Mouse (Mus musculus): ENCODE data around the gene Sptbn4. TPM values are rescaled to one million over a fixed set of nuclear protein-coding genes. Genes with fewer than 3 reads are reported as not detected.

Sptbn4 gene
- total and polyA plus RNA-seq, 2 experiments from 2014 or later, result 4.0 to 27.1 TPM

GRCm38 (mm10) chr7:27448421-27449206 lies 1.1 kb upstream of the Sptbn4 start:
- Histone ChIP-seq H3K27me3 (ENCODE audit: insufficient read depth, low read length) (no peaks in the 10 kb centered on the region), H3K36me3 (ENCODE audit: insufficient read depth, low read length) (no peaks in the 10 kb centered on the region), H3K27ac (ENCODE audit: low read depth, low read length) (no peak overlapping the region), H3K9me3 (ENCODE audit: low read length) (no peaks in the 10 kb centered on the region), H3K9ac (replicated peaks; ENCODE audit: low read length, poor library complexity, severe bottlenecking) (no peak overlapping the region), H3K4me1 (ENCODE audit: insufficient read depth, low read length) (no peaks in the 10 kb centered on the region), H3K4me3 (ENCODE audit: low read depth, low read length) (peak overlapping the region; percentile 67), H3K4me2 (ENCODE audit: low read depth, low read length, poor library complexity, severe bottlenecking) (peak overlapping the region; percentile 79)
- 60% methylated on average over 15 of the region's 15 CpGs for WGBS
- ATAC-seq (ENCODE audit: low FRiP score) (no peak), DNase-seq (ENCODE audit: low spot score) (no peak)
- TF ChIP-seq CTCF (IDR thresholded peaks at IDR 0.05), result no peak

- Histone ChIP-seq H3K36me3 (ENCODE audit: insufficient read depth, low read length) (no peaks in the 10 kb centered on the region), H3K4me2 (ENCODE audit: low read depth, low read length, poor library complexity, severe bottlenecking) (peak overlapping the region; percentile 79), H3K9ac (replicated peaks; ENCODE audit: low read length, poor library complexity, severe bottlenecking) (peak overlapping the region; percentile 85), H3K9me3 (ENCODE audit: low read length) (no peaks in the 10 kb centered on the region), H3K27me3 (ENCODE audit: insufficient read depth, low read length) (no peaks in the 10 kb centered on the region), H3K4me3 (ENCODE audit: low read depth, low read length) (peak overlapping the region; percentile 67), H3K27ac (ENCODE audit: low read depth, low read length) (peak overlapping the region; percentile 85), H3K4me1 (ENCODE audit: insufficient read depth, low read length) (no peaks in the 10 kb centered on the region)
- no peak for TF ChIP-seq CTCF (IDR thresholded peaks at IDR 0.05)
- peak; percentile 78 for ATAC-seq (ENCODE audit: low FRiP score)
- peak; percentile 77 for DNase-seq (ENCODE audit: low spot score)
- 17% methylated on average over 20 of the region's 53 CpGs for WGBS
Measured at GRCm38 (mm10) chr7:27446521-27447418, 716 bp downstream of the Sptbn4 start.

- H3K9ac ChIP-seq (replicated peaks; ENCODE audit: low read length, poor library complexity, severe bottlenecking), result peak overlapping the region; percentile 85
- H3K36me3 ChIP-seq (ENCODE audit: insufficient read depth, low read length), result no peaks in the 10 kb centered on the region
- DNase-seq (ENCODE audit: low spot score) (no peak), ATAC-seq (ENCODE audit: low FRiP score) (no peak)
- peak overlapping the region; percentile 67 for H3K4me3 ChIP-seq (ENCODE audit: low read depth, low read length)
- H3K4me1 ChIP-seq (ENCODE audit: insufficient read depth, low read length), result no peaks in the 10 kb centered on the region
- H3K27me3 ChIP-seq (ENCODE audit: insufficient read depth, low read length), result no peaks in the 10 kb centered on the region
- 3% methylated on average over 18 of the region's 18 CpGs for WGBS
- peak overlapping the region; percentile 79 for H3K4me2 ChIP-seq (ENCODE audit: low read depth, low read length, poor library complexity, severe bottlenecking)
- peak overlapping the region; percentile 85 for H3K27ac ChIP-seq (ENCODE audit: low read depth, low read length)
- no peak for TF ChIP-seq CTCF (IDR thresholded peaks at IDR 0.05)
- H3K9me3 ChIP-seq (ENCODE audit: low read length), result no peaks in the 10 kb centered on the region
Measured at GRCm38 (mm10) chr7:27446051-27446450, 1.4 kb downstream of the Sptbn4 start.

- Histone ChIP-seq H3K4me1 (ENCODE audit: insufficient read depth, low read length) (no peaks in the 10 kb centered on the region), H3K9ac (replicated peaks; ENCODE audit: low read length, poor library complexity, severe bottlenecking) (no peak overlapping the region), H3K27me3 (ENCODE audit: insufficient read depth, low read length) (no peaks in the 10 kb centered on the region), H3K4me3 (ENCODE audit: low read depth, low read length) (no peak overlapping the region), H3K4me2 (ENCODE audit: low read depth, low read length, poor library complexity, severe bottlenecking) (no peak overlapping the region), H3K9me3 (ENCODE audit: low read length) (no peaks in the 10 kb centered on the region), H3K36me3 (ENCODE audit: insufficient read depth, low read length) (peaks cover 13% of the 10 kb centered on the region), H3K27ac (ENCODE audit: low read depth, low read length) (no peak overlapping the region)
- peak; percentile 60 for TF ChIP-seq CTCF (IDR thresholded peaks at IDR 0.05)
- 75% methylated on average over 4 of the region's 4 CpGs for WGBS
- DNase-seq (ENCODE audit: low spot score) (no peak), ATAC-seq (ENCODE audit: low FRiP score) (no peak)
Measured at GRCm38 (mm10) chr7:27440014-27440413, 7.5 kb downstream of the Sptbn4 start.

- peaks cover 17% of the 10 kb centered on the region for H3K36me3 ChIP-seq (ENCODE audit: insufficient read depth, low read length)
- H3K9me3 ChIP-seq (ENCODE audit: low read length), result no peaks in the 10 kb centered on the region
- TF ChIP-seq CTCF (IDR thresholded peaks at IDR 0.05), result peak; percentile 66
- 67% methylated on average over 5 of the region's 5 CpGs for WGBS
- DNase-seq (ENCODE audit: low spot score), result peak; percentile 22
- no peak overlapping the region for H3K27ac ChIP-seq (ENCODE audit: low read depth, low read length)
- no peak overlapping the region for H3K4me2 ChIP-seq (ENCODE audit: low read depth, low read length, poor library complexity, severe bottlenecking)
- no peak overlapping the region for H3K4me3 ChIP-seq (ENCODE audit: low read depth, low read length)
- no peaks in the 10 kb centered on the region for H3K4me1 ChIP-seq (ENCODE audit: insufficient read depth, low read length)
- H3K9ac ChIP-seq (replicated peaks; ENCODE audit: low read length, poor library complexity, severe bottlenecking), result no peak overlapping the region
- no peak for ATAC-seq (ENCODE audit: low FRiP score)
- no peaks in the 10 kb centered on the region for H3K27me3 ChIP-seq (ENCODE audit: insufficient read depth, low read length)
Measured at GRCm38 (mm10) chr7:27437544-27437943, 9.9 kb downstream of the Sptbn4 start.

All from midbrain, postnatal 0 days (tissue).